Mouse (Mus musculus) midbrain, embryonic 12.5 days (tissue): Measurements from ENCODE around the gene Cxcl2. TPM values are rescaled to one million over a fixed set of nuclear protein-coding genes. Genes with fewer than 3 reads are reported as not detected.
A peak's percentile ranks its signal among the peaks of the same experiment; 100 is the strongest.

ENCODE experiments used
- ATAC-seq: fragments of 200-750 bp; cut with Nextera tagmentation; 2 replicates; pipeline ENCODE4 v1.8.0; 2017; ENCODE audit warnings: low read depth, moderate TSS enrichment, moderate library complexity; ENCODE audit not compliant: low FRiP score
- H3K27ac ChIP-seq: fragments of 300-500 bp; sonication (generic); replicated peaks from 2 replicates; pipeline ENCODE4 v1.5.1; 2016; ENCODE audit warnings: mild to moderate bottlenecking
- H3K27me3 ChIP-seq: fragments of 300-500 bp; sonication (generic); 2 replicates; pipeline ENCODE4 v1.6.1; 2016; ENCODE audit warnings: mild to moderate bottlenecking
- H3K36me3 ChIP-seq: fragments of 300-500 bp; sonication (generic); 2 replicates; pipeline ENCODE4 v1.6.1; 2016
- H3K4me1 ChIP-seq: fragments of 300-500 bp; sonication (generic); 2 replicates; pipeline ENCODE4 v1.6.1; 2016
- H3K4me2 ChIP-seq: fragments of 300-500 bp; sonication (generic); replicated peaks from 2 replicates; pipeline ENCODE4 v1.6.1; 2016; ENCODE audit warnings: mild to moderate bottlenecking, moderate library complexity
- H3K4me3 ChIP-seq: fragments of 300-500 bp; sonication (generic); 2 replicates; pipeline ENCODE4 v1.5.1; 2016; ENCODE audit warnings: mild to moderate bottlenecking
- H3K9ac ChIP-seq: fragments of 300-500 bp; sonication (generic); replicated peaks from 2 replicates; pipeline ENCODE4 v1.6.1; 2016; ENCODE audit warnings: mild to moderate bottlenecking, moderate library complexity
- H3K9me3 ChIP-seq: fragments of 300-500 bp; sonication (generic); 2 replicates; pipeline ENCODE4 v1.6.1; 2016; ENCODE audit warnings: mild to moderate bottlenecking
- WGBS: fragments of 180-500 bp; shearing (Covaris S2); methylation state at CpG from one replicate; pipeline ENCODE4 v1.1.7; 2016; 5-methylcytosine and 5-hydroxymethylcytosine counted together
- polyA plus RNA-seq: library from polyadenylated mRNA; unstranded; fragments of >200 nt; fragmentation: Nextera tagmentation; extraction: Ambion mirVana; gene quantifications from 2 replicates; pipeline ENCODE4 v1.2.1, GENCODE M21; 2016

Gene Cxcl2
- polyA plus RNA-seq, 1 experiment from 2014 or later, result not detected

- WGBS, result 89% methylated on average over 5 of the region's 5 CpGs
- Histone ChIP-seq H3K4me2 (no peak overlapping the region), H3K4me3 (no peak overlapping the region), H3K9me3 (no peaks in the 10 kb centered on the region), H3K27me3 (peaks cover 13% of the 10 kb centered on the region), H3K36me3 (no peaks in the 10 kb centered on the region), H3K4me1 (peaks cover 10% of the 10 kb centered on the region), H3K9ac (no peak overlapping the region), H3K27ac (no peak overlapping the region)
- no peak for ATAC-seq
Measured at GRCm38 (mm10) chr5:90899308-90899707, 4.4 kb upstream of the Cxcl2 start.

- Histone ChIP-seq H3K9ac (no peak overlapping the region), H3K4me2 (no peak overlapping the region), H3K4me3 (no peak overlapping the region), H3K27me3 (peaks cover 21% of the 10 kb centered on the region), H3K27ac (no peak overlapping the region), H3K9me3 (no peaks in the 10 kb centered on the region), H3K4me1 (peaks cover 10% of the 10 kb centered on the region), H3K36me3 (no peaks in the 10 kb centered on the region)
- 74% methylated on average over 7 of the region's 7 CpGs for WGBS
- ATAC-seq, result no peak
Measured at GRCm38 (mm10) chr5:90900147-90900546, 3.5 kb upstream of the Cxcl2 start.

- 68% methylated on average over 7 of the region's 7 CpGs for WGBS
- Histone ChIP-seq H3K4me1 (peaks cover 10% of the 10 kb centered on the region), H3K36me3 (no peaks in the 10 kb centered on the region), H3K4me3 (no peak overlapping the region), H3K27me3 (peaks cover 21% of the 10 kb centered on the region), H3K27ac (no peak overlapping the region), H3K4me2 (no peak overlapping the region), H3K9ac (no peak overlapping the region), H3K9me3 (no peaks in the 10 kb centered on the region)
- ATAC-seq, result no peak
Measured at GRCm38 (mm10) chr5:90900688-90901087, 3.0 kb upstream of the Cxcl2 start.

DNA sequence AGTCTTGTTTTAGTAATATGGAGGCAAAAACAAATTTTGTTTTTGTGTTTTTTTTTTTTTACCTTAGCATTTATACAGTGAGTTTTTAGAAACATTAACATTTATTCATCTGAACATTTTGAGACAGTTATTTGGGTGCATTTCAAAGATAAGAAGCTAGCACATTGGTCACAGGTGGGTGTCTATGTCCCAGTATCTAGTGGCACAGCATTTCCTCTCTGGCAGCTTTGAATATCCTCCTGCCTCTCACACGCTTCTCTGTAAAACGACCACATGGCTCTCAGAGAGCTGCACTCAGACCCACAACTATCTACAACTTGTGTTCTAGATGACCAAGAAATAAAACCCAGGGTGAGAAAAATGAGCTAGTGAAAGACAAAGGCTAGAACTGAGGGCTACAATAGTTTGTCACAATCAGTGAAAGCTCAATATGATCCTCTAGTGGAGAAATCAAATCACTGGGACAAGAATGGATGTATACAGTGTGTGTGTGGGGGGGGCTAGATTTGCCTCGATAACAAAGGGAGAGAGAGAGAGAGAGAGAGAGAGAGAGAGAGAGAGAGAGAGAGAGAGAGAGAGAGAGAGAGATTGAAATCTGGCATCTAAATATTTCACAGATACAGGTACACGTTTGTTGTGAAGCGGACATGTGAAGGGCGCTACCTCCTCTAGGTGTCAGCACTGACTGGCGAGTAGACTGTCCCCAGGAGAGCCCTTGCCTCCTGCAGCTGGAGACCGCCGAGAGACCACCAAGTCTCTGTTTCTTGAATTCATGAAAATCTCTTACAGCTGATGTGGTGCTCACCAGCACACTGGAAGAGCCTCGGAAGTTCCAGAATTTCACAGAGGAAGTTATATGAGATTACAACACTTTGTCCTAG lies 1.1 kb upstream of the Cxcl2 start:
- peak; percentile 63 for ATAC-seq
- H3K4me2 ChIP-seq, result peak overlapping the region; percentile 59
- peaks cover 21% of the 10 kb centered on the region for H3K27me3 ChIP-seq
- no peaks in the 10 kb centered on the region for H3K36me3 ChIP-seq
- peaks cover 10% of the 10 kb centered on the region for H3K4me1 ChIP-seq
- peak overlapping the region; percentile 35 for H3K4me3 ChIP-seq
- H3K9ac ChIP-seq, result no peak overlapping the region
- 18% methylated on average over 10 of the region's 10 CpGs for WGBS
- no peak overlapping the region for H3K27ac ChIP-seq
- no peaks in the 10 kb centered on the region for H3K9me3 ChIP-seq

GRCm38 (mm10) chr5:90908983-90909382 lies 5.3 kb downstream of the Cxcl2 start:
- peak; percentile 74; the same call in 1 of the 2 replicates for ATAC-seq
- WGBS, result 3% methylated on average over 2 of the region's 2 CpGs
- Histone ChIP-seq H3K9me3 (no peaks in the 10 kb centered on the region), H3K36me3 (no peaks in the 10 kb centered on the region), H3K27me3 (peaks cover 11% of the 10 kb centered on the region), H3K4me2 (no peak overlapping the region), H3K27ac (no peak overlapping the region), H3K4me3 (no peak overlapping the region), H3K4me1 (no peaks in the 10 kb centered on the region), H3K9ac (no peak overlapping the region)

- H3K4me1 ChIP-seq, result no peaks in the 10 kb centered on the region
- H3K9me3 ChIP-seq, result no peaks in the 10 kb centered on the region
- H3K4me3 ChIP-seq, result no peak overlapping the region
- H3K27ac ChIP-seq, result no peak overlapping the region
- H3K4me2 ChIP-seq, result no peak overlapping the region
- ATAC-seq, result no peak
- H3K9ac ChIP-seq, result no peak overlapping the region
- 79% methylated on average over 2 of the region's 2 CpGs for WGBS
- no peaks in the 10 kb centered on the region for H3K36me3 ChIP-seq
- no peaks in the 10 kb centered on the region for H3K27me3 ChIP-seq
Measured at GRCm38 (mm10) chr5:90919495-90919894, 15.8 kb downstream of the Cxcl2 start.

- Histone ChIP-seq H3K9ac (no peak overlapping the region), H3K36me3 (no peaks in the 10 kb centered on the region), H3K4me3 (no peak overlapping the region), H3K9me3 (no peaks in the 10 kb centered on the region), H3K27me3 (no peaks in the 10 kb centered on the region), H3K4me1 (no peaks in the 10 kb centered on the region), H3K4me2 (no peak overlapping the region), H3K27ac (no peak overlapping the region)
- ATAC-seq, result no peak
- 92% methylated on average over 4 of the region's 4 CpGs for WGBS
Measured at GRCm38 (mm10) chr5:90922958-90923357, 19.3 kb downstream of the Cxcl2 start.

DNA sequence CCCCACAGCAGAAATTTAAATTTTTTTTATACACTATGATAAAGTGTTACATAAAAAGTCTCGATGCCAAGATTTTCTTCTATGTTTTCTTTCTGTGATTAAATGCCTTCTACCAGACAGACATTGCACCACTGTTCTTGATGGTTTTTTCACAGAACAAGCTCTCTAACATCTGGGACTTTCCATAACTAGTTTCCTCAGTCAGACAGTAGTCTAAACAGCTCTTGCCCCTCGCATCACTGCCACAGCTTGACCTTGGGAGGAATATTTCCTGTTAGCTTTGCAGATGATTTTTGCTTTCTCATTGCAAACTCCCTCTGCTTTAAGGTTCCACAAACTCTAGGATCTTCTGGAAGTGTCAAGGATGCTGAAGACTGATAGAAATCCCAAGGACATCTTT lies 26.9 kb downstream of the Cxcl2 start:
- peak; percentile 19 for ATAC-seq

GRCm38 (mm10) chr5:90930971-90931851 lies 27.5 kb downstream of the Cxcl2 start, which contains the start of gene Mthfd2l:
Gene Mthfd2l (plus strand): TSS chr5:90931117.
- H3K4me3 ChIP-seq, result peak within 1 kb of the TSS; percentile 66
- H3K27me3 ChIP-seq, result no peaks in the 10 kb centered on the region
- H3K4me2 ChIP-seq, result peak within 1 kb of the TSS; percentile 63
- peaks cover 9% of the 10 kb centered on the region for H3K4me1 ChIP-seq
- peak within 1 kb of the TSS; percentile 98 for H3K27ac ChIP-seq
- under 1% methylated on average over 64 of the region's 79 CpGs for WGBS
- H3K9me3 ChIP-seq, result no peaks in the 10 kb centered on the region
- peak within 1 kb of the TSS; percentile 96 for H3K9ac ChIP-seq
- ATAC-seq, result peak; percentile 99
- H3K36me3 ChIP-seq, result peaks cover 17% of the 10 kb centered on the region

More for the DNA sequence above, 26.9 kb downstream of the Cxcl2 start:
- Histone ChIP-seq H3K9me3 (no peaks in the 10 kb centered on the region), H3K27ac (peak overlapping the region; percentile 98), H3K36me3 (peaks cover 17% of the 10 kb centered on the region), H3K9ac (peak overlapping the region; percentile 96), H3K27me3 (no peaks in the 10 kb centered on the region), H3K4me1 (peaks cover 9% of the 10 kb centered on the region), H3K4me2 (peak overlapping the region; percentile 63), H3K4me3 (peak overlapping the region; percentile 66)
- WGBS, result 49% methylated on average over 2 of the region's 2 CpGs

DNA sequence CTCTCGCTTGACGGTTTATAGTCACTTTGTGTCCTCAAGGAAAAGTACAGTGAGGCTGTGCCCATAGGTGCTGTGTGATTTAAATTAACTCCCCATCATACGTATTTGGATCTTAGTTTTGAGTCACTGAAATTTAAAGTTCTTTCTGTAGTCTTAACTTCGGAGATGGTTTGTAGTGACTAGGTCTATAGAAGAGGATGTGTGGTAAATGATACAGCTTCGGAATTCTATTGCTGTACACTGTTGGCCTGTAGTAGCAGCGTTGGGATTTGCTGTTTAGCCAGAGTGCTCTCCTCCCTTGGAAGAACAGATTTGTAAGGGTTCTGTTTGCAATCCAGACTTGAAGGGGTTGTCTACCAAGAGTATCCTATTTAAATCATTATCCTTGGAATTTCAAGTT lies 28.2 kb downstream of the Cxcl2 start:
- Histone ChIP-seq H3K27ac (peak overlapping the region; percentile 98), H3K9me3 (no peaks in the 10 kb centered on the region), H3K4me2 (peak overlapping the region; percentile 63), H3K27me3 (no peaks in the 10 kb centered on the region), H3K36me3 (peaks cover 17% of the 10 kb centered on the region), H3K4me3 (peak overlapping the region; percentile 66), H3K9ac (peak overlapping the region; percentile 96), H3K4me1 (peaks cover 9% of the 10 kb centered on the region)
- ATAC-seq, result 0 out of 2 replicates have a peak, but pooled peaks have one; percentile 5
- WGBS, result 8% methylated on average over 6 of the region's 6 CpGs

DNA sequence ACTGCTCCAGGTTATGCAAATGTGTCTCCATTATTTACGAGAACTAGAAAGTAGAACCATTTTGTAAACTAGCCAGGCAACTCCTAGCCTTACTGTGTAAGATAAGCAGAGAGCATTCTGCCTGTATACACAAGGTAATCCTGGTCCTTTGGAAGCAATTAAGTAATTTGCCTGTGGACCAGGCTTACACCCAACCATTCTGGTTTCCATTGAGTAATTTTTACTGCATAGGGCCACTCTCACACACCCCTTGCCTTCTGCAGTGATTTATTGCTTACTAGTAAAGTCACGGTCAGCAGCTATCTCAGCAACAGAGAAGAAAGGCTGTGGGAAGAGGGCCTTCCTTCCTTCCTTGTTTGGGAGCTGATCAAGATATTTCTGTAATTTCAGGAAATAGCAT lies 33.0 kb downstream of the Cxcl2 start:
- WGBS, result 86% methylated on average over 2 of the region's 2 CpGs
- H3K9me3 ChIP-seq, result no peaks in the 10 kb centered on the region
- no peak overlapping the region for H3K9ac ChIP-seq
- peaks cover 6% of the 10 kb centered on the region for H3K4me1 ChIP-seq
- no peak overlapping the region for H3K4me2 ChIP-seq
- peaks cover 17% of the 10 kb centered on the region for H3K36me3 ChIP-seq
- ATAC-seq, result no peak
- no peak overlapping the region for H3K4me3 ChIP-seq
- H3K27me3 ChIP-seq, result no peaks in the 10 kb centered on the region
- no peak overlapping the region for H3K27ac ChIP-seq

DNA sequence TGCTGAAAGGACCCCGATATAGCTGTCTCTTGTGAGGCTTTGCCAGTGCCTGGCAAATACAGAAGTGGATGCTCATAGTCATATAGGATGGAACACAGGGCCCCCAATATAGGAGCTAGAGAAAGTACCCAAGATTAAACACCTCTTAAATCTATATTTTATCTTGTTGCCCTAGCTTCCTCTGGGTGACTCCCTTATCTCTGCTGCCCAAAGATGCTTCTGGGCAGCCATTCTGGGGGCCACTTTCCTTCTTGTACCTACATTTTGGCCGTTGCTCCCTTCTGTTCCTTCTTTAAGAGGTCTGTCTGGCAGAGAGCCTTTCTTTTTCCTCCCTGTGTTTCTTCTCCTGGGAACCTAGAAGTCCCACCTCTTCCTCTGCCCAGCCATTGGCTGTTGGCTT lies 41.8 kb downstream of the Cxcl2 start:
- Histone ChIP-seq H3K9ac (no peak overlapping the region), H3K4me2 (no peak overlapping the region), H3K27ac (no peak overlapping the region), H3K36me3 (0 out of 2 replicates have a peak, but pooled peaks cover 9% of the 10 kb centered on the region), H3K27me3 (no peaks in the 10 kb centered on the region), H3K4me1 (no peaks in the 10 kb centered on the region), H3K9me3 (no peaks in the 10 kb centered on the region), H3K4me3 (no peak overlapping the region)
- 91% methylated on average over 2 of the region's 2 CpGs for WGBS
- no peak for ATAC-seq
